In genomic region chr13:107552165-107552564, GRCm38 (mm10) we compare ENCODE assay signal across 23 mouse cellular contexts.
DNase-seq lines count a peak whose midpoint lies in the region; ATAC-seq and TF ChIP-seq lines count a peak whose summit lies in the region.
"Had no signal": no experiment of that assay in that cellular context is flagged by ENCODE, and none has a peak within 500 bp of the region (broad histone marks: within the 10 kb centered on the region; RNA-seq: fewer than 3 reads in every experiment).

No protein-coding gene starts in this region.

- H3K27me3 ChIP-seq in midbrain, embryonic 11.5 days (ENCODE audit: control insufficient read depth, insufficient read depth, low read length): no peaks in the 10 kb centered on the region
- H3K27me3 ChIP-seq in midbrain, embryonic 15.5 days (replicated peaks): no peaks in the 10 kb centered on the region
- no peaks in the 10 kb centered on the region for H3K27me3 ChIP-seq in forebrain, embryonic 10.5 days (ENCODE audit: poor library complexity, severe bottlenecking)
- H3K27me3 ChIP-seq: embryonic facial prominence, embryonic 13.5 days; embryonic facial prominence, embryonic 15.5 days; forebrain, embryonic 13.5 days; forebrain, embryonic 15.5 days had no signal

- no peaks in the 10 kb centered on the region for H3K36me3 ChIP-seq in midbrain, embryonic 11.5 days (ENCODE audit: control insufficient read depth, insufficient read depth, low read length)
- no peaks in the 10 kb centered on the region for H3K36me3 ChIP-seq in midbrain, embryonic 15.5 days (replicated peaks)
- no peaks in the 10 kb centered on the region for H3K36me3 ChIP-seq in ES-E14 (ENCODE audit: control insufficient read depth, insufficient read depth, low read length, poor library complexity, severe bottlenecking)
- no peaks in the 10 kb centered on the region for H3K36me3 ChIP-seq in forebrain, embryonic 10.5 days (replicated peaks)
- H3K36me3 ChIP-seq: embryonic facial prominence, embryonic 13.5 days; embryonic facial prominence, embryonic 15.5 days; forebrain, embryonic 15.5 days had no signal

- H3K9me3 ChIP-seq in midbrain, embryonic 11.5 days (ENCODE audit: control insufficient read depth, low read length): no peaks in the 10 kb centered on the region
- no peaks in the 10 kb centered on the region for H3K9me3 ChIP-seq in midbrain, embryonic 15.5 days
- no peaks in the 10 kb centered on the region for H3K9me3 ChIP-seq in ES-E14 (ENCODE audit: control insufficient read depth, insufficient read depth, low read depth, low read length)
- no peaks in the 10 kb centered on the region for H3K9me3 ChIP-seq in forebrain, embryonic 10.5 days
- H3K9me3 ChIP-seq: embryonic facial prominence, embryonic 13.5 days; embryonic facial prominence, embryonic 15.5 days; forebrain, embryonic 13.5 days; forebrain, embryonic 15.5 days had no signal

- WGBS in midbrain, embryonic 11.5 days: 93% methylated on average over 4 of the region's 4 CpGs
- 92% methylated on average over 4 of the region's 4 CpGs for WGBS in midbrain, embryonic 15.5 days
- WGBS in forebrain, embryonic 10.5 days: 92% methylated on average over 4 of the region's 4 CpGs

- peak; percentile 64 for DNase-seq in midbrain, embryonic 11.5 days (ENCODE audit: low spot score, missing footprints)
- DNase-seq in ES-E14 (ENCODE audit: low read depth, low spot score) (peak; percentile 30), WW6 (ENCODE audit: low read depth, low spot score) (peak; percentile 7)
- no peak for DNase-seq in forebrain, embryonic 10.5 days (ENCODE audit: extremely low spot score, low spot score)
- no peak for DNase-seq in adrenal gland, adult 18-20 months (ENCODE audit: low spot score in 2 of 2)
- DNase-seq in adrenal gland, postnatal 36 days: no peak
- DNase-seq: adrenal gland, adult 2 months; adrenal gland, postnatal 10 days; adrenal gland, postnatal 25 days; cerebellum, adult 11-12 months; cerebellum, adult 2 months; cerebellum, adult 9-10 months; cerebellum, postnatal 10 days; cerebellum, postnatal 25 days; embryo, embryonic 11 days; forebrain, postnatal 0 days had no signal

- in situ Hi-C loops in ES-E14 (cut with MboI; ENCODE audit: low sequenced_read_pairs in 2 of 2, unreplicated experiment in 2 of 2): no loop called here

- H3K27ac ChIP-seq in midbrain, embryonic 11.5 days (ENCODE audit: low read depth, low read length): no peak overlapping the region
- no peak overlapping the region for H3K27ac ChIP-seq in midbrain, embryonic 15.5 days
- no peak overlapping the region for H3K27ac ChIP-seq in ES-E14 (ENCODE audit: insufficient read depth, low read depth, low read length, poor library complexity, severe bottlenecking)
- H3K27ac ChIP-seq in forebrain, embryonic 10.5 days: no peak overlapping the region
- H3K27ac ChIP-seq: embryonic facial prominence, embryonic 13.5 days; embryonic facial prominence, embryonic 15.5 days; forebrain, embryonic 13.5 days; forebrain, embryonic 15.5 days had no signal

- H3K4me1 ChIP-seq in midbrain, embryonic 11.5 days (ENCODE audit: control insufficient read depth, insufficient read depth, low read length): no peaks in the 10 kb centered on the region
- no peaks in the 10 kb centered on the region for H3K4me1 ChIP-seq in midbrain, embryonic 15.5 days
- no peaks in the 10 kb centered on the region for H3K4me1 ChIP-seq in ES-E14 (ENCODE audit: control insufficient read depth in 2 of 2, insufficient read depth in 2 of 2, low read length in 2 of 2, poor library complexity in 1 of 2)
- H3K4me1 ChIP-seq in forebrain, embryonic 10.5 days: peaks cover 6% of the 10 kb centered on the region
- H3K4me1 ChIP-seq: embryonic facial prominence, embryonic 13.5 days; embryonic facial prominence, embryonic 15.5 days had no signal

- H3K4me3 ChIP-seq in midbrain, embryonic 11.5 days (ENCODE audit: low read depth, low read length): no peak overlapping the region
- no peak overlapping the region for H3K4me3 ChIP-seq in midbrain, embryonic 15.5 days
- no peak overlapping the region for H3K4me3 ChIP-seq in ES-E14 (ENCODE audit: insufficient read depth in 1 of 2, low read depth in 1 of 2, low read length in 2 of 2, poor library complexity in 1 of 2, severe bottlenecking in 1 of 2)
- H3K4me3 ChIP-seq in forebrain, embryonic 10.5 days: no peak overlapping the region
- H3K4me3 ChIP-seq: embryonic facial prominence, embryonic 13.5 days; embryonic facial prominence, embryonic 15.5 days; erythroblast, embryonic 14.5 days; forebrain, embryonic 13.5 days; forebrain, embryonic 15.5 days had no signal

- no peak overlapping the region for H3K9ac ChIP-seq in midbrain, embryonic 11.5 days (ENCODE audit: low read length)
- no peak overlapping the region for H3K9ac ChIP-seq in midbrain, embryonic 15.5 days
- no peak overlapping the region for H3K9ac ChIP-seq in ES-E14 (ENCODE audit: insufficient read depth, low read depth, low read length, poor library complexity, severe bottlenecking)
- H3K9ac ChIP-seq: embryonic facial prominence, embryonic 13.5 days; embryonic facial prominence, embryonic 15.5 days; forebrain, embryonic 13.5 days; forebrain, embryonic 15.5 days; forebrain, postnatal 0 days had no signal

- no peak for ATAC-seq in midbrain, embryonic 11.5 days (ENCODE audit: low FRiP score)
- ATAC-seq in midbrain, embryonic 15.5 days (replicated peaks): no peak
- ATAC-seq: activated CD4-positive, CD25-positive, alpha-beta regulatory T cell, adult 4 months; forebrain, embryonic 13.5 days; forebrain, embryonic 15.5 days; forebrain, postnatal 0 days had no signal

- no peak overlapping the region for H3K4me2 ChIP-seq in midbrain, embryonic 11.5 days
- H3K4me2 ChIP-seq in midbrain, embryonic 15.5 days: no peak overlapping the region
- H3K4me2 ChIP-seq: embryonic facial prominence, embryonic 13.5 days; embryonic facial prominence, embryonic 15.5 days; forebrain, embryonic 13.5 days; forebrain, embryonic 15.5 days had no signal

TF ChIP-seq in ES-E14, 5 proteins besides CTCF, POLR2A, EP300 and RAD21:
- TF ChIP-seq HCFC1 (IDR thresholded peaks at IDR 0.05; ENCODE audit: borderline replicate concordance, insufficient read depth, low read length) (no peak), ZNF384 (IDR thresholded peaks at IDR 0.05; ENCODE audit: low read depth, low read length) (no peak), CHD2 (IDR thresholded peaks at IDR 0.05; ENCODE audit: low read depth, low read length) (peak; percentile 45; the same call in 1 of the 2 replicates), MAFK (IDR thresholded peaks at IDR 0.05; ENCODE audit: insufficient read depth, low read depth, low read length) (no peak), ZC3H11A (IDR thresholded peaks at IDR 0.05; ENCODE audit: borderline replicate concordance, low read depth, low read length) (no peak)

Comparison
In these comparisons a context has a peak if more than half of its experiments do, and no peak if none do; other contexts are left out.
1. DNase-seq: peak in midbrain, embryonic 11.5 days (single experiment), ES-E14 (single experiment) and WW6 (single experiment); none in forebrain, embryonic 10.5 days (single experiment), adrenal gland, adult 18-20 months (0 of 2) and adrenal gland, postnatal 36 days (0 of 2).